Mouse (Mus musculus): ENCODE data around the gene Eftud2.

The Eftud2 gene

DNA sequence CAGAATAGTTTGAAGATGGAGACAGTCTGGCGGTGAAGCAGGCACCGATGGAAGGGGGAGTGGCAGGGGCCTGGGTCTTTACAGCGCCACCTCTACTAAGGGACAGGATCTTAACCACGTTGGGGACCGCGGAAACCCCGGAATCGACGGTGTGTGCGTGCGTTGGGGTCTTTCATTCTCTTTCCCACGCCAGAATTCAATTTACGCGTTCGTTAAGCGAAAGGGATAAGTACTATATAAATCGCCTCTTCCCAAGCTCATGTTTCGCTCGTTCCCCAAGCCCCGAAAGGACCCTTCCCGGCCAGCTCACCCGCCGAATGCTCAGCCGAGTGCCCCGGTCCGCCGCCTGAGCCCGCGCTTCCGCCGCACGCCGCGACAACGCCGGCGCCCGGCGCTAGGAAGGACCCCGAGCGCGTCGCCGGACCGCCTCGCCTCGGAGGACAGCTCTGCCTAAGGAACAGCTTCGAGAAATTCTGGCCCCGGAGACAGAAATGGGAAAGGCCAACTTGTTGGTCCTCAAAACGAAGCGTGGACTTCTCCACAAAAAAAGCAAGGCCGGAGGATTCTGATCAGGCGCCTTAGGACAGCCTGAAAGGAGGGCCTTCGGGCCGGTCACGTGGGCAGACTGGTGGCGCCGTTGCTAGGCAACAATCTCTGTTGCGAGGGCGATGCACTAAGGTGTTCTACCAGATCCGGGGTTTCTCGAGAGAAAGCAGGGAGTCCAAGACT lies at the start of gene Eftud2, which contains the start of gene Ccdc103:
Eftud2 (minus strand) TSS at position 401 of the 729 bp plus-strand sequence.
Ccdc103 (plus strand) TSS at position 620 of the 729 bp plus-strand sequence.
- DNase-seq (ENCODE audit: low read depth in 2 of 2, low spot score in 2 of 2): peak; percentile 92 to 95

- DNase-seq (ENCODE audit: low read depth in 2 of 2, low spot score in 2 of 2): peak in 1 of 2 experiments; percentile 68
Observed at GRCm38 (mm10) chr11:102925351-102925717, 44.5 kb upstream of the Eftud2 start.

DNA sequence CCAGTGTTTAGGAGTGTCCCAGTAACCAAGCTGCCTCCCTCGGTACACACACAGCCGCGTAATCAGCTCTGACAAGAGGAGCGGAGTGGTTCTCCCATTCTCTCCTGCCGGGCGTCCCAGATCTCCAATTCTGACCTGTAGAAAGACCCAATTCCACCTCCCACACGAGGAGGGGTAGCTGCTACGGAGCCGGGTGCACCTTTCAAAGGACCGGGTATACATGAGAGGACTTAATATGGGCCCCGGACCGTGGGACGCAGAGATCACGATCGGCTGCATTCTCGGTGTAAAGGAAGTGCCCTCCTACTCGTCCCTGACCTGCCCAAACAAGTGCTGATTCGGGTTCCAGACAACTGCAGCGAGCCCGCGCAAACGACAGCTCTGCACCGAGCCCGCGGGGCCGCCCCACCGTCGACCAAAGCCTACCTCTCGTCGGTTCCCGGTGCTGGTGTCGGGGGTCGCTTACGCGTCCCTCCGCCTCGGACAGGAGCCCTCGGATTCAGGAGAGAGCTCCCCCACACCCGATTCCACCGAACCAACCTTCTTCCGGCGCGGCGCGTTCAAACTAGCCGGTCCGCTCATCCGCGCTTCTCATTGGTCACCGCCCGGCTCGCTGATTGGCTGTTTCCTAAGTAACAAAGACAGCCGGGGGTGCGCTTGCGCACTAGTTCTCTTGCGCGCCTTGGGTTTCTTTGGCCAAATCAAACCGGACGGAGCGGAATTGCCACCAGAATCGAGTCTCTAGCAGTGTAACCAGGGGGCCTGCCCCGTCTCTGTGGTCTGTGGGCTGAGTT lies 44.0 kb upstream of the Eftud2 start, which contains the start of gene Kif18b:
Kif18b (minus strand) TSS at position 568 of the 794 bp plus-strand sequence.
- peak; percentile 74 to 81 for DNase-seq (ENCODE audit: low read depth in 2 of 2, low spot score in 2 of 2)

GRCm38 (mm10) chr11:102921491-102921890 lies 40.7 kb upstream of the Eftud2 start:
- no peak for DNase-seq (ENCODE audit: low read depth in 2 of 2, low spot score in 2 of 2)

DNA sequence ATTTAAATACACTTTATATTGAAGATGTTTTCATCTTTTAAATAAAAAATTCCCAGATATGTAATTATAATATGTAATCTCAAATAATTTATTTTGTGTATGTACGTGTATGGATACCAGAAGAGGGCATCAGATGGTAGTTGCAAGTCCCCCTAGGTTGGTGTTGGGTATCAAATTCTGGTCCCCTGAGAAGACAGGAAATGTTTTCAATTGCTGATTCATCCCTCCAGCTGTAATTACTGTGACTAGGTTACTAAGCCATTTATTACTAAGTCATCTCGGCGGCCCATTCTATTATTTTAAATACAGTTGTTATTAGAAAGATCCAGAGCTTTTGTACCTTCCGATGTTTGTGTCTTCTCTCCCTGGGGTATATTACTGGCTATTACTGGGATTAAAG lies 37.3 kb upstream of the Eftud2 start:
- DNase-seq (ENCODE audit: low read depth in 2 of 2, low spot score in 2 of 2): no peak

DNA sequence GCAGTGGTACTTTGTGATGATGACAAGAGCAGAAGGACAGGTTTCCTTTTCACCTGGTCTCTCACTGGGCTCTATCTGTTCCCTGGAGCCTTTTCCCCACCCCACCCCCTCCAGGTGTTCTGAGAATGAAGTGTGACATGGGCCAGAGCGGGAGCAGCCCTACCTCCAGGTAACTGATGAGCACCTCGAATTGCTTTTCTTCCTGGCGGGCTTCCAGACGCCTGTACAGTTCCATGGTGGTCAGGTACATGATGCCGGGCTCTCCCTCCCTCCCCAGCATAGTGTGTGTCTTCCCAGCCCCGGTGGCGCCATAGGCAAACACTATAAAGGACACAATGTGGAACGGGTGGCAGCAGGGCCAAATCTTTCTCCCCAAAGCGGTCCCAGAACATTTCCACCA lies 34.6 kb upstream of the Eftud2 start:
- no peak for DNase-seq (ENCODE audit: low read depth in 2 of 2, low spot score in 2 of 2)

DNA sequence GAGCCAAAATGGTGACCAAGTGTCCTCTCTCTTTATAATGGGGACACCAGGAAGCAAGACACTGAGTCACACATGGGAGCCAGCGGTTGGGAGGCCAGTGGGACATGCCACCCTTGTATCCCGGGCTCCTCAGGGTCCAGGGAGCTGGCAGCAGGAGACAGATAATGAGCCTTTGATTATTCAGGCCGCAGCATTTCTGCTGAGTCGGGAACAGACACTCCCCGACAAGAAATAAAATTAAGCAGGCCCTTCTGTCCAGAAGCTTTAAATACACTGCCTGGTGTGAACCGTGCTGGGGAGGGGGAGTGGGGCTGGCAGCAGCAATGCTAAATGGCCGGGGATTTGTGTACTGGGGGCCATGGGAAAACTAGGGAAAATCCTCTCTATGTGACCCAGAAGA lies 30.6 kb upstream of the Eftud2 start:
- DNase-seq (ENCODE audit: low read depth in 2 of 2, low spot score in 2 of 2): no peak

DNA sequence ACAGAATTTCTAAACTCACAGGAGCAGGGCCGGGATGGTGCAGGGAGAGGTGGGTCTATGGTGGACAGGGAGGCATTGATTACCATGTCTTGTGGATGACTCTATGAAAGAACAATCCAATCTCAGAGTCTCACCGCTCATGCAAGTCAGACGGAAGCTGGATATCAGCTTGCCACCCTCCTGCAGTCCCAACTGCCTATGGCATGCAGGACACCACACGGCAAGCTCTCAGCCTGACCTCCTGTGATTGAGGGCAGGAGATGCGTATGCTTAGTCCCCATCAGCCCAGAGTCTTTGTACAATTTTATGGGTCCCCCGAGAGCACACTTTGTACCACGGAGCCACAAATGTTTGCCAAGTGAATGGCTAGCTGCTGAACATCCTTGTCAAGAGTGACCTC lies 22.9 kb upstream of the Eftud2 start:
- no peak for DNase-seq (ENCODE audit: low read depth in 2 of 2, low spot score in 2 of 2)

- DNase-seq (ENCODE audit: low read depth in 2 of 2, low spot score in 2 of 2): no peak
Observed at GRCm38 (mm10) chr11:102902107-102902506, 21.3 kb upstream of the Eftud2 start.

DNA sequence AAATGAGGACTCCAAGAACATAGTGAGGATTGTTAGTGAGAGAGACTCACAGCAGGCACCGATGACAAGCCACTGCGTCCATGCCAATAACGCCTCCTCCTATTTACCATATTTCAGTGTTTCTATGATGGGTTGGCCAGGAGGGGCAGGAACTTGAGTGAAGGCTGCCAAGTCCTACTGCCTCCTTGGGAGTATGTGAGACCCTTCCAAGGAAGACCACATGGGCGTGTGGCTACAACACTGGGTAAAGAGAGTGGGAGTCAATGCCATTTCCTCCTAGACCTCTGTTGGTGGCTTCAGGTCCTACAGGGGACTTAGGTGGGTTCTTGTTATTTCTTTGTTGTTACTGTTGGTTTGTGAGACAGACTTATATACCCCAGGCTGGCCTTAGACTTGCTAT lies 20.4 kb upstream of the Eftud2 start:
- DNase-seq (ENCODE audit: low read depth in 2 of 2, low spot score in 2 of 2): no peak

- DNase-seq (ENCODE audit: low read depth in 2 of 2, low spot score in 2 of 2): peak; percentile 29 to 43
Observed at GRCm38 (mm10) chr11:102900763-102901162, 20.0 kb upstream of the Eftud2 start, which contains the start of gene Gfap. Gene Gfap (minus strand): TSS chr11:102900912.

- no peak for DNase-seq (ENCODE audit: low read depth in 2 of 2, low spot score in 2 of 2)
Observed at GRCm38 (mm10) chr11:102898408-102898807, 17.6 kb upstream of the Eftud2 start.

- no peak for DNase-seq (ENCODE audit: low read depth in 2 of 2, low spot score in 2 of 2)
Observed at GRCm38 (mm10) chr11:102896641-102897040, 15.9 kb upstream of the Eftud2 start.

DNA sequence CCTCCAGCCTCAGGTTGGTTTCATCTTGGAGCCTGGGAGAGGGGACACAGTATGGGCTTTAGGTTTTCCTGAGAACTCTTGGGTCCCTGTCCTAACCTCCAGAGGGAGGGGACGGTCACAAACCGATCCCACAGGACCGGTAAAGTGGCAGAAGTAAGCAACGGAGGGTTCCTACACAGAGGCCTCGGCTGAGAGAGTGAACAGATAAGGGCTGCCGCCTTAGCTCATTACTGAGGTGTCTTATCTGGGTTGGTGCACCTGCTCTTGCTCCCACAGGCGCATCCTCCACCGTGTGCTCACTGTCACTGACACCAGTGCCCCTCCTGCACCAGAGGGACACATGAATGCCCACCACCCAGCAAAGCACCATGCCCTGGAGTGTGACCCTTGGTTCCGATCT lies 15.0 kb upstream of the Eftud2 start:
- no peak for DNase-seq (ENCODE audit: low read depth in 2 of 2, low spot score in 2 of 2)

DNA sequence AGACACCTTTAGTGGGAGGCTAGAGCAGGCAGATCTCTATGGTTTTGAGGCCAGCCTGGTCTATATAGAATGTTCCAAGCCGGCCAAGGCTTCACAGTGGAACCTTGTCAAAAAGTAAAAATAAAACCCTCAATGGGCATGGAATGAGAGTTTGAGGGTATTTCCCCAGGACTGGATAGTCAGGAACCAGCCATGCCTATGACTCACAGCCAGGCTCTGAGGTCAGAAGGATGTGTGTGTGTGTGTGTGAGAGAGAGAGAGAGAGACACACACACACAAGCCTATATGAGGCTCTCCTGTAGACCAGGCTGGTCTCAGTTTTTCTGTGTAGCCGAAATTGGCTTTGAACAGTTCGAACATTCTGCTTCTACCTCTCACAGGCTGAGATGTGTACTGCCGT lies 13.9 kb upstream of the Eftud2 start:
- DNase-seq (ENCODE audit: low read depth in 2 of 2, low spot score in 2 of 2): no peak

GRCm38 (mm10) chr11:102893015-102893651 lies 12.3 kb upstream of the Eftud2 start:
- peak; percentile 28 to 39 for DNase-seq (ENCODE audit: low read depth in 2 of 2, low spot score in 2 of 2)

DNA sequence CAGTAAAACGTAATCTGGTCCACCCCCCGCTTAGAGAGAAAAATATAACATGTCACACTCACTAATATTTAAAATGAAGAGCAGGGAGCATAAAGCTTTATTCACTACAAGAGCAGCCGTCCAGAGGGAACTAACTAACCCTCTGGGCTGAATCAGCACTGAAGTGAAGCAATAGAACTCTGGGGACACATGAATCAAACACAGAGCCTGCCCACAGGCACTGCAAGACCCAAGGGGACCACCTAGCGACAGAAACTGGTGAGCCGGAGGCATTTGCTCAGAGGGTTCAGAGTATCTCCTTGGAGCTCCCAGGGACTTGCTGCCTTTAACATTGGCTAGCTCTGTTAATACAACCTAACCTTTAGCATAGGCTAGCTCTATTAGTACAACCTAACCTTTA lies 9.3 kb upstream of the Eftud2 start:
- no peak for DNase-seq (ENCODE audit: low read depth in 2 of 2, low spot score in 2 of 2)

DNA sequence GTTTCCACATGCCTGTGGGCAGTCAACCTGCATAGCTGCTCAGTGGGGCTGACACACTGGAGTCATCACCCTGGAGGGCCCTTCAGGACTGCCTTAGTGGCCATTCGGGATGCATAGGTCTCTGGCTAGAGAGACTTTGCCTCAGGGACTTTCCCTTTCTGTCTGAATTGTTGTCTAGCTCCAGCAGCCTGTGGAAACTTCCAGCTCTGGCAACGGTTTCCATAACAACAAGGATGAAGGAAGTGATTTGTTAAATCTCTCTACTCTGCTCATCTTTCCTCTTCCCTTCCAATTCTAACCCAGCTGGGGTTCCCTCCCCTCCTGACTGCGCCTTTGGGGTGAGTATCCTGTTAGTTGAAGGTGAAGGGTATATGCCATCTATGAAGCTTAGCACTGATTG lies 7.3 kb upstream of the Eftud2 start:
- no peak for DNase-seq (ENCODE audit: low read depth in 2 of 2, low spot score in 2 of 2)

DNA sequence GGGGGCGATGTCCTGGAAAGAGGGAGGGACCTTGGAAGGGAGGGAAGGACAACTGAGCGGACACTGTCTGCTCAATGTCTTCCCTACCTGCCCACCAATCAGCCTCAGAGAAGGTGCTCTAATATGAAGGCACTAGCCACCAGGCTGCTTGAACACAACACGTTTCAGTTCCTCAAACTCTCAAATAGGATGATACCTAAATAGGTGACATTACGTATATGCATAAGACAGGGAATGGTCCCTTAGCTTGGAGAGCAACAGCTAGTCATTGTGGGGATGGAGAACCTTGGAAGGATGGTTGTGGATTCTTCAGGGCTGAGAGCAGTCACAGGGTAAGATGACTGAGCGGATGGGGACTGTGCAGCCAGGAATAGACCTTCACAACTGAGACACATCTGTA lies 6.6 kb upstream of the Eftud2 start:
- DNase-seq (ENCODE audit: low read depth in 2 of 2, low spot score in 2 of 2): no peak

GRCm38 (mm10) chr11:102884616-102885219 lies 3.9 kb upstream of the Eftud2 start, which contains the start of gene Fam187a:
Gene Fam187a (plus strand): TSS chr11:102885169.
- no peak for DNase-seq (ENCODE audit: low read depth in 2 of 2, low spot score in 2 of 2)
